Mouse (Mus musculus) gastrocnemius, postnatal 10 days (tissue): ENCODE data around the gene Shroom3. TPM values are rescaled to one million over a fixed set of nuclear protein-coding genes. Genes with fewer than 3 reads are reported as not detected.

Experiments
- DNase-seq: peaks from one replicate; pipeline ENCODE4 v3.0.0; 2021; ENCODE audit warnings: mixed read lengths
- total RNA-seq, 2 experiments: library from RNA; stranded (reverse); gene quantifications; 2 replicates each; pipeline ENCODE4 v1.2.3; 2021

Shroom3 gene
- total RNA-seq, 2 experiments from 2014 or later: 1.8 to 3.2 TPM

- peak; percentile 31 for DNase-seq
Measured at GRCm38 (mm10) chr5:92808503-92809415, 125.5 kb downstream of the Shroom3 start.

DNA sequence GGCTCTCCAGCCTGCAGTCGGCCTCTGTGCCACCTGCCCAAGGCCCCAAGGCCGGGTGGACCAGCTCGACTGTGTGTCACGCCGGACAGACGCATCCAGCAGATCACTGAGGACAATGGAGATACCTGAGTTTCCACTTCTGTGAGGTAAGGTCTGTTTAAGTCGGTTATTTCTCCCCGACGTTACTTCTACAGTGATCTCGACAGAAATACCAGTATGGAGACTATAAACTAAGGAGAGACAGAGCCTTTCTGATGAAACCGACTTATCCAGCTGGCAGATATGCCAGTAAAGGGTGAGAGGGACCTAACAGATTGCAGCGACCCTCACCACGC lies 126.1 kb downstream of the Shroom3 start:
- DNase-seq: no peak

- no peak for DNase-seq
Measured at GRCm38 (mm10) chr5:92810922-92811533, 127.8 kb downstream of the Shroom3 start.

- no peak for DNase-seq
Measured at GRCm38 (mm10) chr5:92811761-92812160, 128.5 kb downstream of the Shroom3 start.

- DNase-seq: no peak
Measured at GRCm38 (mm10) chr5:92812936-92813335, 129.7 kb downstream of the Shroom3 start.

- DNase-seq: no peak
Measured at GRCm38 (mm10) chr5:92813562-92813961, 130.3 kb downstream of the Shroom3 start.

DNA sequence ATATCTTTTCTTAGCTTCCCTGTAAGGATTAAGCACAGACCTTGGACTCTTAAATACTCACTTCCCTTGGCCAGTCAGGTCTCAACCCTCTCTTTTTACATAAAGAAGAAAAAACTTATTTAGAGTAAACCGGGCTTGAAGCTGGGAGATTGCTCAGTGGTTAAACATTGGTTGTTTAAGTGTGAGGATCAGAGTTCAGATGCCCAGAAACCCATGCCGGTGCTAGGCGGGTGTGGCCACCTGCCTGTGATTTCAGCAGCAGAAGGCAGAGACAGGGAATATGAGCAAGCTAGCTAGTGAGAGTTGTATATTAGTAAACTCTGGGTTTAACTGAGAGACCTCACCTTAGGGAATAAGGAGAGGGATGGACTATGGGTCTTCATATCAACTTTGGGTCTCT lies 131.4 kb downstream of the Shroom3 start:
- DNase-seq: no peak

DNA sequence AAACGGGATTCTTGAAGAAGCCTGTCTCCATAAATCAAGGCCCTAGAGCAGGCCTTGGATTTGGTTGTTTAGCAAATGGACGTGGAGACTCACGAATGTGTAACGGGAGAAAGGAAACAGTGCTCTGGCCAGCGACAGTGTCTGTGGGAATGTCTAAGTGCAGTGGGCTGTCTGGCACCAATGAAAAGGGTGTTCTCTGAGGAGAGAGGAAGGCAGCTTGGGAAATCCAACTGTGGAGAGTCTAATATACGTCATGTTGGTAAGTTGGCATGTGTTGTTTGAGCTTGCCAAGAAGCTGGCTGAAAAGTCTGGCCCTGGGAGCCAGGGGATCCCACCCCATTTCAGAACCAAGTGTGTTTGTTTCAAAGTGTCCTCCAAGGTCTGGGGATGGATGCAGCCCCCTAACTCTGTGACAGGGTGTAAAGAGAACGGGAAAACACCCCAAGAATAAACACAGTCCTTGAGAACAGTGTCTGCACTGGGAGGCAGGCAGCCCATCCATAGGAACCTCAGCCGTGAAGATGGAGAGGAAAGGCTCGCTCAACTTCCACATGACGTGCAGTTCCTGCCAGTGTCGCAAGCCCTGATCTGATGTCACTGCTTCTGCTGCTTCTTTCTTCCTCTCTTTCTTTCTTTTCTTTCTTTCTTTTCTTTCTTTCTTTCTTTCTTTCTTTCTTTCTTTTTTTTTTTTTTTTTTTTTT lies 134.0 kb downstream of the Shroom3 start:
- no peak for DNase-seq

- DNase-seq: no peak
Measured at GRCm38 (mm10) chr5:92821370-92821769, 138.1 kb downstream of the Shroom3 start.

- no peak for DNase-seq
Measured at GRCm38 (mm10) chr5:92823495-92823894, 140.3 kb downstream of the Shroom3 start.

GRCm38 (mm10) chr5:92824304-92825009 lies 141.2 kb downstream of the Shroom3 start:
- DNase-seq: no peak

- no peak for DNase-seq
Measured at GRCm38 (mm10) chr5:92830391-92830790, 147.2 kb downstream of the Shroom3 start.

DNA sequence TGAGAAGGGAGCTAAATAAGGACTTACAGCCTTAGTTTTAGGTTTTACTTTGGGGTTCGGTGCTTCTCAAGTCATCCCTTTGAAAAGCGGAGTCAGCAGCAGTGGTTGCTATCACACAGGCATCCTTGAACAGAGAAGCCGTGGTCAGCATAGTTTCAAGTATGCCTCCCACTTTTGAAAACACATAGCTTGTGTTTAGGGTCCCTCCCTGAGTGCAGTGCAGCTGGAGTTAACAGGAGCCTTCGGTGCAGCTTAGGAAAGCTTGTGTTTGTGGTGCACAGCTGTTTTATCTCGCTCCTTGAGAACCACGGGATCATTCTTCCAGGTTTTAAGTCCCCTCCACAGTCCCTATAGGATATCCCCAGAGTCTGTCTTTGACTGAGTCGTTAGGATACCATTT lies 151.3 kb downstream of the Shroom3 start:
- no peak for DNase-seq

GRCm38 (mm10) chr5:92837311-92837710 lies 154.1 kb downstream of the Shroom3 start:
- no peak for DNase-seq

DNA sequence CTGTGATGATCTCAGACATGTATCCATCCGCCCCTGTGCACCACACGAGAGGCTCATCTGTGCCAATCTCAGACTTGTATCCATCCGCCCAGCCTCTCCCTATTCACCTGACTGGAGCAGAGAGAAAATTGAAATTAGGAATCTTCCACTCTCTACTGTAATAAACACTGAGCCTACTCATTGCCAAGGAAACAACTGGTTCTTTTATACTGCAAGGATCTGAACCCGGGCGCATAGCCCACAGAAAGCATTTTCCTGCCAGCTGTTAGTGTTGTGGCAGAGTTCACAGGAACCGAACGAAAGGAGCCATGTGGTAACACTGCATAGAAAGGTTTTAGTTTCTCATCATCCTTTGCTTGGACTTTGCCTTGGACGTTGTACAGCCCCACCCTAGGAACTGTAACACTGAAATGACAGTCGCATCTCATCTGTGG lies 155.1 kb downstream of the Shroom3 start:
- no peak for DNase-seq

DNA sequence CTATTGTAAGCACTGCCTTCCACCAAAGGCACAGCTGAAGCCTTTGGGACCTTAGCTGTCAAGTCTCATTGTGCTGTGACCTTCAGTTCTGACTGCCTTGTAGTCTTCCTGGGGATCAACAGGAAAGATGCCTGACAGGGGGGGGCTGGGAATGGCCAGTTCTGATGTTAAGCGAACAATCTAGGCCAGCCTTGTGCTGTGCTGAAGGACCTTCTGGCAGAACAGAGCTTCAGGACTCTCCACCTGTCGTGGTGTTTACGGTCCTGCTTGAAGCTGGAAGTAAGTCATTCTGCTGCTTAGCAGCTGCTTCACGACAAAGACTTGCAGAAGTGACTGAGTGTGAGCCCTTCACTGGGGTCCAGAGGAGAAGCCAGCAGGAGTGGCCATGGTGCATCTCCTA lies 156.1 kb downstream of the Shroom3 start:
- no peak for DNase-seq

GRCm38 (mm10) chr5:92841474-92841873 lies 158.2 kb downstream of the Shroom3 start:
- DNase-seq: no peak

DNA sequence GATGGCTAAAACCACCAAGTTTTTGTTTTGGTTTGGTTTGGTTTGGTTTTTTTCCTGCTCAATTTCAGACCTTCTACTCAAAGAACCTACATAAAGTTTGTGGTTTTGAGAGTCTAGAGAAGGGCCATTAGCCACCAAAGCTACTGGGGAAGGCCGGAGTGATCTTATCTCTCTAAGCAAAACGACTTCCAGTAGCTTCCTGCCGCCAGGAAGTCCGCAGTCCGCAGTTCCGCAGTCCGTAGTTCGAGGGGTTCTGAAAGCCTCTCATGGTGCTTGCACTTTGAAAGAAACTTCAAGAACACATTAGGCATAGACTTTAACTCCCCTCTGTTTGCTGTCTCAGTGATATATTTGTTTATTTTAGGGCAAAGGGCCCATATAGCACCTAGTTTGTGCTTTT lies 159.2 kb downstream of the Shroom3 start:
- no peak for DNase-seq

- no peak for DNase-seq
Measured at GRCm38 (mm10) chr5:92842881-92843280, 159.6 kb downstream of the Shroom3 start.

GRCm38 (mm10) chr5:92843850-92844785 lies 160.9 kb downstream of the Shroom3 start:
- no peak for DNase-seq

GRCm38 (mm10) chr5:92849743-92850142 lies 166.5 kb downstream of the Shroom3 start:
- DNase-seq: no peak
